Mouse (Mus musculus): ENCODE measurements around the gene Havcr2.
"Not testable (repeated sequence)": the region's sequence is repeated elsewhere in the genome, so short reads cannot be mapped to it uniquely, and the experiment has no call there.

Havcr2 gene

DNA sequence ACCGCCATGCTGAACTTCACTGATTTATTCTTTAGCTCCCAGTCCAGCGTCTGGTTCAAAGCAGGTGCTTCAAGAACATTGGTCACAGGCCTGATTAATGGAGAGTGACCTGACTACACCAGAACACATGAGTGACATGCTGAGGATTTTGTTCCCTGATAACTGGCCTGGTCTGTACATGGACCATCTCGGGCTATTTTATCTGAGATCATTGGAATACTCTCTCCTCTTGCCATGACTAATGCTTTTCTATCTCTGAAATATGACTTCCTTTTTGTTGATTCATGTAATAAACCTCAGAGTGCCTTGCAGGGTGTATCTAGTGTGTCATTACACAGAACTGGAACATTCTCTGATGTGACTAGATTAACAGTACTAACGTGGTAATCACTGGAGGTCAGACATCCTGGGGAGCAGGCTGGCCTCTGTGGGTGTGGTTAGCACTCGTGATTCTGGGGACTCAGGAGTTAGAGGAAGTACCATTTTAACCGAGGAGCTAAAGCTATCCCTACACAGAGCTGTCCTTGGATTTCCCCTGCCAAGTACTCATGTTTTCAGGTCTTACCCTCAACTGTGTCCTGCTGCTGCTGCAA lies at the start of gene Havcr2:
Gene Havcr2 (plus strand): TSS at position 483 of the 593 bp plus-strand sequence.
- DNase-seq (ENCODE audit: low spot score) = no peak

DNA sequence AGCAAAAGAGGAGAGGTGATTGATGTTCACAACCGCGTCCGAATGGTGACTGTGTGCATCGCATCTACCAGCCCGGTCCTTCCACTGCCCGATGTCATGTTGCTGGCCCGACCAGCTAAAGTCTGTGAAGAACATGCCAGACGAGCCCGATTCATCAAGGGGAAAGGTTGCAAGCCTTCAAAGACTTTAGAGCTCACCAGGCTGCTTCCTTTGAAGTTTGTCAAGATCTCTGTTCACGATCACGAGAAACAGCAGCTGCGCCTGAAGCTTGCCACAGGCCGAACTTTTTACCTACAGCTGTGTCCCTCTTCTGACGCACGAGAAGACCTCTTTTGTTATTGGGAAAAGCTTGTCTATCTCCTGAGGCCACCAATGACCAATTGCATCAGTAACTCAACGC lies 49.7 kb upstream of the Havcr2 start:
- DNase-seq (ENCODE audit: low spot score) = no peak

DNA sequence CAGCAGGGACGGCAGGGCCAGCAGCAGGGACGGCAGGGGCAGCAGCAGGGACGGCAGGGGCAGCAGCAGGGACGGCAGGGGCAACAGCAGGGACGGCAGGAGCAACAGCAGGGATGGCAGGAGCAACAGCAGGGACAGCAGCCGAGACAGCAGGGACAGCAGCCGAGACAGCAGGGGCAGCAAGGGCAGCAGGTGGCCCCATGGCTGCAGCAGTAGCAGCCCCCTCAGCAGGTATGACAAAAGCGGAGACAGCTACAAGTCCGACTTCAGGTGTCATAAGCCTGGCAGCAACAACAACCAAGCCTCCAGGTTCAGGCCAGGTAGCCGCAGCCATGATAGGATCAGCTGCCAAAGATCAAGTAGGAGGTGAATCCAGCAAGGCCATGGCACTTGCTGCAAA lies 48.0 kb upstream of the Havcr2 start:
- DNase-seq (ENCODE audit: low spot score) = no peak

DNA sequence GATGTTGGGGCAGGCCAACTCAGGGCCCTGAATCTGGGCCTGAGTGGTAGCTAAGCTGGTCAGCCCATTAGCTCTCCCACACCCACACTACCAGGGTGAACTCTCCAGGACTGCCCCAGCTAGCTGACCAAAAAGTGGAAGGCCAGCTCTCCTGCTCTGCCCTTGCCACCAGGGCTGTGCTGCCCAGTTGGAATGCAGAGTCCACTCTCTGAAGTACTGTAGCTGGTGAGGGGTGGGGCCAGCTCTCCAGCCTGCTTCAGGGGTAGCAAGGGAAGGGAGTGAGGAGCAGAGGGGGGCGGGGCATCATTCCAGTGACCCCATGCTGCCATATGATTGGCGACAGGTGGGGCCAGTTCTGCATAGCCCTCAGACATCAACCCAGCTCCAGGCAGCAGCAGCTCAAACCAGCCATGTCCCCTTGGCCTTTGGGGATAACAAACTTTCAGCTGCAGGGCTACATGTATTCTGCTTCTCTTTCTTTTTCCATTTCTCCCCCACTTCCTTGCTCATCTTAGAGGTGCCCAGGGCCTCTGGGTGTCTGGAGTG lies 44.6 kb upstream of the Havcr2 start:
- no peak for DNase-seq (ENCODE audit: low spot score)

DNA sequence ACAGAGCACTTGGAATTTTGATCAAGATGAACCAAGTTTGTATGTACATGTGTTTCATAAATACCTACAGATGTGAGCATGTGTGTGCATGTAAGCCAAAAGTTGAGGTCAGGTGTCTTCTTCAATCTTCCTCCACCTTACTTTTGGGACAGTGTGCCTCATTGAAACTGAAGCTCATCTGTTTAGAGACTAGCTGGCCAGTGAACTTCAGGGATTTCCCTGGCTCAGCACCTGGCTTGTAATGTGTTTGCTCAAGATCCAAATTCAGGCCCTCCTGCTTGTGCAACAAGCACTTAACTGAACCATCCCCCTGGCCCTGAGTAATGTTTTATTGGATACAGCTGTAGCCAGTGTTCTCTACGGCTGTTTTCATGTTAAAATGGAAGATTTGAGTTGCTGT lies 36.3 kb upstream of the Havcr2 start:
- DNase-seq (ENCODE audit: low spot score) = no peak

DNA sequence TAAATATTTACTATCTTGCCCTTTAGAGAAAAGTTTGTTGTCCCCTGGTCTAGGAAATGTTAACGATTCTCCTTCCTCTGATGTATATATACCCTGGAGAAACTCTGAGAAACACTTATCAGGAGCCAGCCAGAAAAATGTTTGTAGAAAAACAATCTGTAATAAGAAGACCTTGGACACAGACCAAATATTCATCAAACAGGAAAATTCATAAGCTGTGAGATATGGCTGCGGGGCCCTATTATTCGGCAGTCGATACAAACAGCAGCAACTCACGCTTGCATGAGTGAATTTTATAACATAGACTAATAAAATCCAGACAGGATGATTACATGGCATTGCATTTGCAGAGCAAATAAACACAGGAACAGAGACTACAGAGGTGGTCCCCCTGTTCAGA lies 35.9 kb upstream of the Havcr2 start:
- no peak for DNase-seq (ENCODE audit: low spot score)

DNA sequence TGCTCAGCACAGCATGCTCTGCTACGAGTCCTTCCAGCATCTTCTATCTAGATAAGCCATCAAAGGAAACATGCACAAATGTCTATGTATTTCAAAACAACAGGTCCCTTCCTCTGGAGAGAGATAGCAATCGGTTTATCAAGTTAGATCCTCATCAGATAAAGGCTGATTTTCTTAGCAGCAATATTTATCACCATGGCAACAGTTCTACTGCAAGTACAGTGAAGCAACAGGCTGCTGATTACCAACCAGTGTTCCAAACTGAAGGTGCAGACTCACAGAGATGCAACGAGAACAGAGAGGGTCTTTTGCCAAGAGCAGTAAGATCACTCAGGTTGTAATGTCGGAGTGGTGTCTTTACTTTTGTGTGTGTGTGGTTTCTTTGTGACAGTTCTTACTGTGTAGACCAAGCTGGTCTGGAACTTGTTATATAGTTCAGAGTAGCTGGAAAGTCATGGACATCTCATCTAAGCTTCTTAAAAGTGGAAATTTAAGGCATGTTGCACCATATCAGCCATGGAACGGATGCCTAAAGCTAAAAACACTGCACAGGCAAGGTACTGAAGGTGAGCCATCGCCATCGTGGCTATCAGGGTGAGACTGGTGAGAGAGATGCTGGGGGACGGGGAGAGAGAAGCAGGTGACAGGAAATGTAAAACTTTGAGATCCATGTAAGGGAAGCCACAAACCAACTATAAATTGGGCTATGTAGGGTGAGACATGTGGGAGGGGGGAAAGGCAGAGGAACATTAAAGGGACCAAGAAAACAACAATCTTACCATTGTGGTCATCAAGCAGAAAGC lies 33.4 kb upstream of the Havcr2 start:
- no peak for DNase-seq (ENCODE audit: low spot score)

DNA sequence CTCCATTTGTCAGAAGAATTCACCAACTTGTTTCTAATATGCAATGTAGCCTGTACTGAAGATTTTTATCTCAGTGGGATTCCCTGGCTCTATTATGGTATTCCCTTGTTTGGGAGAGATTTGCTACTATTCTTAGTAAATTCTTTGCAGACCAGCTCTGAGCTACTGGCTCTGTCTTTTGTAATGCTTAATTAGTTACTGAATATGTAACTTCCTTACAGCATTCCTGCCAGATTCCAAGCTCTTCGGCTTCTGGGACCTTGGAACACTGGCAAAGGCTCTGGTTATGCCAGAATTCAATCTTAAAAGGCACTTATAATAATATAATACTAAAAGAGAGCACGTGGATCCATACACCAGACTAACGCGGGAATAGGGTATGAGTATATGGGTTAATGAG lies 26.6 kb upstream of the Havcr2 start:
- DNase-seq (ENCODE audit: low spot score) = not testable (repeated sequence)

DNA sequence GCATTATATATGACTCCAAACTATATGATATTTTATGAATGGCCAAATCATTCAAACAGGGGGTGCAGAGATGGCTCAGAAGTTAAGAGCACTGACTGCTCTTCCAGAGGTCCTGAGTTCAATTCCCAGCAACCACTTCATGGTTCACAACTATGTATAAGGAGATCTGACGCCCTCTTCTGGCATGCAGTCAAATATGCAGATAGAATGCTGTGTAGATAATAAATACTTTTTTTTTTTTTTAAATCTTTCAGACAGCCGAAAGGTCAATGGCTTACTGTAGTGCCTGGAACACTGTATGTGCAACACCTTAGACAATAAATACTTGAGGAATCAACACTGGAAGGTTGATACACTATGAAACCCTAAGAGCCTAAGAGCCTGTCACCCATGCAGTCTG lies 24.6 kb upstream of the Havcr2 start:
- no peak for DNase-seq (ENCODE audit: low spot score)

DNA sequence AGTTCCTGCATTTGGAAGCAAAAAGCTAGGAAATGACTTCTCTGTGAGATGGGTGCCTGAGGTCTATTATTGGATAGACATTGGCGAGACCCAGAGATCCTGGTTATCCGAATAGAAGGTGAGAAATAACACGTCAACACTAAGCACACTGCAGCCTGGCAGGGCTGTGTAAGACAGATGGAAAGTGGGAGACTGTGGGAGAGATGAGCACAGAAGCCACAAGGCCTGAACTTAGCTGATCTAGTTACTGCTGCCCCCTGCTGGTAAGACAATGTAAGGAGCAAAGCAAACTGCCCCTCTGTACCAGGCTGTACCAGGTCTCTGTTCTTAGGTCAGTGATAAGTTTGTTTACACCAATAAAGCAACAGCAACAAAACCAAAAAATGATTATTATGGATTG lies 23.6 kb upstream of the Havcr2 start:
- peak; percentile 29 for DNase-seq (ENCODE audit: low spot score)

DNA sequence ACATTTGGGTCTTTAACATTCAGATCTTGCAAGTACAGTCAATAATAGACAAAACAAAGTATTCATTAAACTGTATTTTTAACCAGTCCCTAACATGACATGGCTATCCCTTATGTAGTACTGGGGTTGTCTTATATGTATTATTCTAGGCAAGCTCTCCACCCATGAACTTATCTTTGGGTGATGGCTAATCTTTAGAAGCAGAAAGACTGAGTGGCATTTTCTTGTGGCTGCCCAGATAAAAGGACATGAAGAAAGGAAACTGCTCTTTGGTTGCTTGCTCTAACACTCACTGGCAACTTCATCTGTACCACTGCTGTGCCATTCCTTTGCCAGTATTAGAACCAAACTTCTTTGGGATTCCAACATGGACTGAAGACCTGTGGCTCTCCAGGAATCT lies 19.4 kb upstream of the Havcr2 start:
- DNase-seq (ENCODE audit: low spot score) = no peak

DNA sequence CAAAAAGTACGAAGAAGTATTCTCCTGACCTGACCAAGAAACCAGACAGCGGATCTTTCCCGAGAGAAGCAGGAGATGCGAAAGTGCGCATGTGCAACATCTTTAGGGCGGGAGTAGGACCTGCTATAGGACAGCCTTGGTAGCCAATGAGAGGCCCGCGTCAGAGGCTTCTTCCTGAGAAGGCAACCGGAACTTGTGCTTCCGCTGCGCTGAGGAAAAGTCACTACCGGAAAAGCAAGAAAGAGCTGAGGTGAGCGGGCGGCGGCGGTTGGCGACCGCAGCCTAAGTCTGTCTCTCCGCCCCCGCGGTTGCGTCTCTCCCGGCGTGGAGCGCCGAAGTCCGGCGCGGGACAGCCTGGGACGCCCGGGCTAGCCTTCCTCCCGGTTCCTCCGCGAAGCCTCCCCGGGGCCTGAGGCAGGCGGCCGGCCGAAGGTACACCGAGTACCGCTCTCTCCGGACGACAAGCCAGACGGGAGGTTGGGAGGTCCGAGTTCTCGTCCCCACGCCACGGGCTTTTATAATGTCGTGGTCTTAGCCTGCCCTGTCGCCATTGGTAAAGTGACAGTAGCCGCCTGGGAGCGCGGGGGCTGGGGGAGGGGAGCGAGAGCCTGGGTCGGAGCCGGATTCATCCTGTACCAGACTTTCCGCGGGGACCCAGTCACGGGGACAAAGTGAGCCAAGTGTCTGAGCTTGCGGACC lies 17.8 kb upstream of the Havcr2 start, which contains the start of gene Med7:
Gene Med7 (plus strand): TSS at position 166 of the 699 bp plus-strand sequence.
- peak; percentile 66 for DNase-seq (ENCODE audit: low spot score)

DNA sequence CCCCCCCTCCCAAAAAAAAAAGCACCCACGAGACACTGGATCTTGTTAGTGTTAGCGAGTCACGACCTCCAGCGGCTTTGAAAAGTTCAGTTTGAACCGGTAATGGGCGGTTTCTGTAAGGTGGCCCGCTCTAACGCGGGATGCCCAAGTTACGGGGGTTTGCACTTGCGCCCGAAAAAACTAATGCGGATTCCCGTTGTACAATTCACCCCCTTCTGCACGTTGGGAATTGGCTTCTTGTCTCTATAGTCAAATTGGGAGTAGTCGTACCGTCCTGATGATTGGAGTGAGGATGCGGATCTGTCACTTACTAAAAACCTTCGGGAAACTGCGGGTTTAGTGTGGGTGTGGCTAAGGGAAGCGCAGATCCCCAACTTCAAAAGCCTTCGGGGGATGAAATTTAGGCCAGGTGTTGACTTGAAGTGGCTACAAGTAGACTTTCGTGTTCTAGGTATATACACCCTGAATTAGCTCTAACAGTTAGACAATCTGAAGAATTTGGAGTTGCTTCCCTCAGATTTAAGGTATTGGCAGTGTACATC lies 17.2 kb upstream of the Havcr2 start:
- DNase-seq (ENCODE audit: low spot score) = peak; percentile 3

DNA sequence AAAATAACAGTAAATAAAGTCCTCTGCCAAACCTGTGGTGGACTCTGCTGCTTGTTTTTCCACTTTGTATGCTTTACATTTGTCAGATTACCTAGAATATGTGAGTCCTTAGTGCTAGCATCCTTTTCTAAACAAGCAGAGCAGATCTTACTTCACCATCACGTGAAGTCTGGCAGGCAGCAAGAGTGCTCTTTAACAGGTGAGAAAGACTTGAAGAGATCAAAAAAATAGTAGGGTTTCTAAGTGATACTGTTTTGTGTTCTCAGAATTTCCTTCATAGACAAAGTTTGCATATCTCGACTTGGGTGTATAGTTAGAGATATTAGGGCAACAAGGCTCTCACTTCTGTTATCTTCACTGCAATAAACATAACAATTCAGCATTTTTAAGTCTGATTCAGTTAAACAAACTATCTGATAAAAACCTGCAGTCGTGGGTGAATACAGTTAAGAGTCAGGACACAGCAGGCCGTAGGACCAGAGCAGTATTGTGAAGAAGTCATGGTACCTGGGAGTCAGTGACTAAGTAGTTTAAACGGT lies 15.7 kb upstream of the Havcr2 start:
- no peak for DNase-seq (ENCODE audit: low spot score)

DNA sequence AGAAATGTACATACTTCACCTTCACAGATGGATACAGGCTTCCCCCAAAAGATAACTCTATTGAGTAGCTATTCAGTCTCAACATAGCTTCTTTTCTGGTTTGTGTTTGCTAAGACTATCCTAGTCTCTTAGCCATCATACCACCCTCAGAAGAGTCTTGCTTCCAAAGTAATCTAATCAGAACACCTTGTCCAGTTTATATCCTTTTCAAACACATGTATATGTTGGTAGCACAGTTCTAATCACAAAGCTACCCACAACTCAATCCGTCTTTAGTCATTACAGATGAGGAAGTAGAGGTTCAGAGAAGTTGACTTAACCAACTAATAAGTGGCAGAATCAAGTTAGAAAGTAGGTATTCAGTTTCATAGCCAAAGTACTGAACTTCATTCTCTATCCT lies 13.0 kb upstream of the Havcr2 start:
- no peak for DNase-seq (ENCODE audit: low spot score)

DNA sequence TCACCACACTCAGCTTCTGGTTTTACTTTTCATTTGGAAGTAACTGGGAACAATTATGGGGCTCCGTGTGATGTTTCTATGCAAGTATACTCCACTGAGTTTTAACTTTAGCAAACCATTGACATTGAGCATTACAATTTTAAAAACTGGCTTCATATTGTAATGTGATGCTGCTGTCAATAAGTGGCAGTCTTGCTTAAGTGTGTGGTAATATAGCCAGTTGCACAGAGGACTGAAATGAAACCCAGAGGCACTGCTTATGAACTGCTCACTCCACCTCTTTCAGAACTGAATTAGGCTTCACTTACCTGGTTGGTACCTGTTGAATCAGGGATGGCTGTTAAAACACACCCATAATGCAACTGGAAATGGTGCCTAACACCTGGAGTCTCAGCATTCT lies 11.6 kb upstream of the Havcr2 start:
- DNase-seq (ENCODE audit: low spot score) = no peak

DNA sequence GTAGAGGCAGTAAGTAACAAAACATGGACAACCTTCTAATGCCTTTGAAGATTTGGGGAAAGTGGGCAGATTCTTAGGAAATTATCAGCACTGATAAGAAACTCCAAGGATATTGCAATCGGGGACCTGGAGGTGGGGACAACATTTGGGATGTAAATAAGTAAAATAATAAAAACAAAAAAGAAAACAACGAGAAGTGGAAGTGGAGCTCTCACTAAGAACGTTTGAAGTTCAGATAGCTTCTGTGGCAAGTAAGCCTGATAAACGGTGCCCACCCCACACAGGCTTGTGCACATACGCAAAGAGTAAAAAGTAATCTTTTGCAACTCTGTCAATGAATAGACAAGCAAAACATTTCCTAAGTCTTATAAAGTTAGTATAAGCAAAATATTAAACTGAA lies 10.8 kb upstream of the Havcr2 start:
- no peak for DNase-seq (ENCODE audit: low spot score)

DNA sequence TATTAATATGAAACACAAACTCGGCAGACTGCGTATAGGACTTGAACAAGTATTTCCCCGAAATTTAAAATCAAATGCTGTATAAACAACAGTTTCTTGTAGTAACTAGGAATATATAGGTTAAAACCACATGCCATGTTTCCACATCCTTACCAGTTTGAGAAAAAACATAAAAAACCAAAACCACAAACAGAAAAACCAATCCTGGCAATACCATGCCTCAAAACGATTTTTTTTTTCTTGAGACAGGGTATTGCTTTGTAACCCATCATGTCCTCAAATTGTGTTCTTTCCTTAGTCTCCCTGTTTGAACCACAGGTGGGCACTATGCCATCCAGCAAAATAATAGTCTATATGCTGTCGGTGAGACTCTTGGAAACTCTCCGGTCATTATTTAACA lies 8.6 kb upstream of the Havcr2 start:
- DNase-seq (ENCODE audit: low spot score) = no peak

DNA sequence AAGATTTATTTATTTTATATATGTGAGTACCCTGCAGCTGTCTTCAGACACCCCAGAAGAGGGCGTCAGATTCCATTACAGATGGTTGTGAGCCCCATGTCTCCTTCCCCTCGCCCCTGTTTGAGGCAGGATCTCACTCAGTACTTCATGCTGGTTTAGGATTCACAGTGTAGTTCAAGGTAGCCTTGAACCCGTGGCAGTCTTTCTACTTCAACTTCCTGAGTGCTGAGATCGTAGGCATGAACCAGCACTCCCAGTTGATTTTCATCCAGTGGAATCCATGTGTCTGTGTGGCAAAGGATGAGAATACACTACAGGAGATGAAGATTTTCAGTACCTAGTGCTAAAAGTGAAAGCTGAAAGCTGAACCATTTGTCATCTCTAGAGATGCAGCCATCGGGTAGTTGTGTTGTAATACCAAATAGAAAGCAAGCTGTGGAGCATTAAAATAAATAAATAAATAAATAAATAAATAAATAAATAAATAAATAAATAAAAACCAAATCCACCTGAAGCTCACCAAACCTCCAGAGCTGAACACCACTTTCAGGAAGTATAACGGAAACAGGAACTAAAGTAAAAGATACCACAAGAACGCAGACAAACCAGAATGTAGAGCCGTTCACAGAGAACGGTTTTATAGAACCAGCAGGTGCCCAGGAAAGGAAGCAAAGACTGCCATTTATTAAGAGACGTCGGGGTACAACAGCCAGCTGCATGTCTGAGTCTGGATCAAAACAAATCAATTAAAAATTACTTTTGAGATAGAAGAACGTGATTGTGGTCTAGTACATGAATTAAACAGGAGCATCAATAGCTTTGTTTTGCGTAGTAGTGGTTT lies 6.9 kb upstream of the Havcr2 start:
- no peak for DNase-seq (ENCODE audit: low spot score)

DNA sequence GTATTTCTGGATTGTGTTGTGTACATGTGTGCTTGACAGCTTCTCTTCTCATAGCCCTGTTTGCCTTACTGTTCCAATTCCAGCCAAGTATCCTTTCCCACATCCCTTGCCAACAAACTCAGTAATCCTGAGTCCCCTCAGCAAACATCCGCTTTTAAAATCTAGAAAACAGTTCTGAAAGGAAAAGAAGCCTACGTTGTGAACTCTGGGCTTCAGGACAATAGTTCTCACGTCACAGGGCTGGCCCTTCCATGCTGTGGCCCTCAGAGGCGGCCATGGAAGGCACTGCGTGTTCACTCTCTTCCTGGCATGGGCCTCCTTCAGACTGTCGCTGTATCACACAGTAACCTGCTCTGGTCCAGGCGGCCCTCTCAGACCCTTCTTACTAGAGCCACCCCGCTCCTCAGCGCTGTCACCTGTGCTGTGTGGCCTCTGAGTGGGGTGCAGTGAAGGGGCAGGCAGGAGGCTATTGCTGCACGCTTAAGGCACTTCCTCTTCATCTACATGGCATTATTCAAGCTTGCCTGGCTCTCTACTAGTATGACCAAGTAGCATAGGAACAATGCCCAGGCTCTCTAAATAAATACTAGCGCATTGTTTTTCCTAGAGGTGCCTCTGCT lies 5.2 kb upstream of the Havcr2 start:
- no peak for DNase-seq (ENCODE audit: low spot score)

DNA sequence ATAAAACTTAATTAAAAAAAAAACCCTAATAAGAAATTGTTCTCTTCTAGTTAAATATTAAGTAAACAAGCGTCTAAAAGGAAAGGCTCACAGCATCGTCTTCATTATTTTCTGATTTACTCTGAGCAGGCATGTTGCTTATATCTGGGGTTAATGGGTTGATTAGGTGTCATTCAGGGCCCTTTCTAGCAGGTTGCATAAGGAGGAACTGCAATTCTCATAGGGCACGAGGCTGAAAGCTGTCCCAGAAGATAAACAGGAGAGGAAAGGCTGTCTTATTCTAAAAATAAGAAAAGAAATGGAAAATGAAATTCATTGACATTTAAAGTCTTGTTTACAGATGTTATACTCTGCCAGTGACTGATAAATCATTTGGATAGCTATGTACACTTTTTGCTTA lies 5.2 kb downstream of the Havcr2 start:
- DNase-seq (ENCODE audit: low spot score) = no peak
